Mouse (Mus musculus) heart, postnatal 0 days (tissue): Measurements from ENCODE around the gene Lrfn5. TPM values are rescaled to one million over a fixed set of nuclear protein-coding genes. Genes with fewer than 3 reads are reported as not detected.
A peak's percentile ranks its signal among the peaks of the same experiment; 100 is the strongest.

Experiments used
- ATAC-seq: fragments of 200-750 bp; cut with Nextera tagmentation; 2 replicates; pipeline ENCODE4 v1.8.0; 2017; ENCODE audit warnings: low read depth, moderate number of reproducible peaks, moderate library complexity; ENCODE audit not compliant: insufficient read depth
- DNase-seq: peaks from one replicate; pipeline ENCODE4 v3.0.0-alpha.2; 2016; ENCODE audit warnings: low spot score
- H3K27ac ChIP-seq: fragments of 300-500 bp; sonication (generic); 2 replicates; pipeline ENCODE4 v1.5.1; 2014; ENCODE audit warnings: low read depth, mild to moderate bottlenecking
- H3K27me3 ChIP-seq: fragments of 300-500 bp; sonication (generic); 2 replicates; pipeline ENCODE4 v1.6.1; 2014; ENCODE audit warnings: low read length, mixed read lengths; ENCODE audit not compliant: control insufficient read depth, insufficient read depth
- H3K36me3 ChIP-seq: fragments of 300-500 bp; sonication (generic); replicated peaks from 2 replicates; pipeline ENCODE4 v1.6.1; 2014; ENCODE audit warnings: low read length, mixed read lengths; ENCODE audit not compliant: control insufficient read depth, insufficient read depth
- H3K4me1 ChIP-seq: fragments of 300-500 bp; sonication (generic); 2 replicates; pipeline ENCODE4 v1.6.1; 2014; ENCODE audit warnings: antibody characterized with exemption; ENCODE audit not compliant: control insufficient read depth, insufficient read depth
- H3K4me2 ChIP-seq: fragments of 300-500 bp; sonication (generic); 2 replicates; pipeline ENCODE4 v1.6.1; 2014; ENCODE audit warnings: low read depth, mild to moderate bottlenecking, low read length, moderate library complexity
- H3K4me3 ChIP-seq: fragments of 300-500 bp; sonication (generic); 2 replicates; pipeline ENCODE4 v1.5.1; 2014; ENCODE audit warnings: low read depth, low read length
- H3K9ac ChIP-seq: fragments of 300-500 bp; sonication (generic); replicated peaks from 2 replicates; pipeline ENCODE4 v1.6.1; 2014; ENCODE audit warnings: low read depth, low read length, mixed read lengths
- H3K9me3 ChIP-seq: fragments of 300-500 bp; sonication (generic); replicated peaks from 2 replicates; pipeline ENCODE4 v1.6.1; 2016; ENCODE audit warnings: low read length; ENCODE audit not compliant: control insufficient read depth
- CTCF ChIP-seq: IDR thresholded peaks from 2 replicates; pipeline ENCODE4 v1.5.1; 2016; ENCODE audit warnings: antibody characterized with exemption, control low read depth, low read depth
- EP300 ChIP-seq: IDR thresholded peaks from 2 replicates; pipeline ENCODE4 v1.6.1; 2016; ENCODE audit warnings: antibody characterized with exemption, low read depth
- WGBS: fragments of 180-500 bp; shearing (Covaris S2); extraction: QIAGEN DNeasy Blood & Tissue Kit; methylation state at CpG from one replicate; pipeline ENCODE4 v1.1.7; 2014; 5-methylcytosine and 5-hydroxymethylcytosine counted together
- polyA plus RNA-seq: library from polyadenylated mRNA; unstranded; fragments of >200 nt; fragmentation: Nextera tagmentation; extraction: Ambion mirVana; gene quantifications from 2 replicates; pipeline ENCODE4 v1.2.1, GENCODE M21; 2015
- total RNA-seq: library from RNA; depleted of rRNA; stranded (reverse); fragments of >200 nt; gene quantifications from 2 replicates; pipeline ENCODE4 v1.2.3, GENCODE M21; 2014; ENCODE audit warnings: low replicate concordance; rRNA removed

Lrfn5 gene
- total RNA-seq (not detected in 2 replicates), polyA plus RNA-seq (0.08 and 0.11 TPM in 2 replicates)

DNA sequence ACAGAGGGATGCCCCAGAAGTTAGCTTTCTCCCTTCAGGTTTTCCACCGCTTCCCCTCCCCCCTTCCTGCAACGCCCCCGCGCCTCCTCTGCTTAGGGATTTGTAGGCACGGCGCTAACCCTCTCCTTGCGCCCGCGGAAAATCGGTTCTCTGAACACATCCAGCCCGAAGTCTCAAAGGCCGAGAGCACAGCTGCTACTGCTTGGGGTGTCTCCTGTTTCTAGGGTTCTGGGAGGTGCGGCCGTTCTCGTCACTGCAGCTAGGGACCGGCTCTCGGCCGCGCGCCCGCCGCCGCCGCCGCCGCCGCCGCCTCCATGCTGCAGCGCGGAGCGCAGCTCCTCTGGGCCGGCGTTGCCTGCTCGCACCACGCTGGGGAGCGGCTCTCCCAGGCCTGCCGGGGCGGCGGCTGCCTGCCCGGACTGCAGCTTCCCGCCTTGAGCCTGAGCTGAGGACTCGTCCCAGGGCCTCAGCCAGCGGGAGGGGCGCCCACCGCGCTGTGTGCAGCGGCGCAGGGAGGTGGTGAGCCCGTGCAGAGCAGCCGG, at the start of gene Lrfn5:
TSS of gene Lrfn5 (plus strand) at position 322 of the 542 bp plus-strand sequence.
- no peak within 1 kb of the TSS for H3K27ac ChIP-seq
- no peak within 1 kb of the TSS; the same call in 1 of the 2 replicates for H3K9ac ChIP-seq
- DNase-seq (no peak), ATAC-seq (peak; percentile 72)
- H3K4me2 ChIP-seq = peak within 1 kb of the TSS; percentile 98
- peak within 1 kb of the TSS; percentile 68 for H3K4me3 ChIP-seq
- H3K27me3 ChIP-seq = peaks cover 57% of the 10 kb centered on the region
- TF ChIP-seq CTCF (no peak), EP300 (no peak)
- WGBS = under 1% methylated on average over 33 of the region's 50 CpGs
- H3K36me3 ChIP-seq = no peaks in the 10 kb centered on the region
- no peaks in the 10 kb centered on the region for H3K9me3 ChIP-seq
- no peaks in the 10 kb centered on the region for H3K4me1 ChIP-seq

DNA sequence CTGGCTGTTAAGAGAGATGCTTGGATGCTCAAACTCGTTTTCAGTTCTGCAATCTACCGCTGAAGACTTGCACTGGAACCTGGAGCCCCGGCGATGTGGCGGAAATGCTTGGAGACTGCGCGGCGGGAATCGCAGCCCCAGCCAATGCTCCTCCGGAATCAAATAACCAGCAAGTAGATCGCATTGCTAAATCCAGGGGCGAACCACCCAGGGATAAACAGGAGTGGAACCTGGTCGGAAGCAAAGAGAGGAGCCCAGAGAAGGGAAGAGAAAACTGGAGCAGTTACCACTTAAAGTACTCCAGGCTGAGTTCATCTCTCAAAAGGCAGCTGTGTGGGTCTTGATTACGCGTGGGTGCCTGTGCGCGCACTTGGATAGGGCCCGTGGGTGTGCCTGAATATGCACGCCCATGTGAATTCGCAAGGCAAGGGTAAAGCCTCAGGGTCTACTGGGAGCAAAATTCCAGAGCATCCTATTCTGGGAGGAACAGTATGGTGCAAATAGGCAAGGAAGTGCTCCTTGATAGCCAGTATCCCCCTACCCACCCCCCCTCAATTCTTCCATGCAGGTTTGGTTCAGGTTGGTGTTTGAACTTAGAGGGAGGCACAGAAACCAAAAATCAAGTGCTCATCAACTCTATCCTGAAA, 1.3 kb upstream of the Lrfn5 start:
- DNase-seq (no peak), ATAC-seq (no peak)
- no peaks in the 10 kb centered on the region for H3K36me3 ChIP-seq
- 0 out of 2 replicates have a peak overlapping the region, but pooled peaks have one; percentile 4 for H3K4me2 ChIP-seq
- no peak overlapping the region for H3K27ac ChIP-seq
- no peak overlapping the region for H3K9ac ChIP-seq
- no peaks in the 10 kb centered on the region for H3K9me3 ChIP-seq
- TF ChIP-seq EP300 (no peak), CTCF (no peak)
- no peaks in the 10 kb centered on the region for H3K4me1 ChIP-seq
- 2% methylated on average over 20 of the region's 20 CpGs for WGBS
- peak overlapping the region; percentile 8; the same call in 1 of the 2 replicates for H3K4me3 ChIP-seq
- peaks cover 57% of the 10 kb centered on the region for H3K27me3 ChIP-seq

DNA sequence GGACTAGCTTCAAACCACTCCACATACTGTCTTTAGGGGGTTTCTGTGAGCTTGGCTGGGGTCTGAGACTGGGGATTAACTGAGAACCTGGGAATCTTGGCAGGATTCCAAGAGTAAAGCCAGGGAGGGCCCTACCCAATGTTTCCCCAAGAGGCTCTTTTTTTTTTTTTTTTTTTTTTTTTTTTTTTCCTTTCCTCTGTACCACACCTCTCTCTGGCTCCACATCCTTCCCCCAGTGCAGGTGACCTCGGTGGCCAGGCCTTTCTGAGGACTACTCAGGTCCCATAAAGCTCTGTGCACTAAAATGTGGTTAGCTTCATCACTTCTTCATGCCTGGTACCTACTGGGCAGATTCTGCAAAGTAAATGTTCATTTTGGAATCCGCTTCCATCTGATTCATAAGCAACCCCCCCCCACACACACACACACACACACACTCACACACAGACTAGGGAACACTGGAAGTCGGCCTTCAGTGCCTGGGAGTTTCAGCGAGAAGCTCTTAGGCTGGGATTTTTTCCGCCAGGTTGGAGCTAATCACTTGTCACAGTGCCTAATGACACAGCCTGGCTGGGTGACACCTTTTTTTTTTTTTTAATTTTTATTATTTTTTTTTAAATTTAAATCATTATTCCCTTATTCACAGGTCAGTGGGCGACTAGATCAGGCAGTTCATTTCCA, 662 bp upstream of the Lrfn5 start:
- H3K4me1 ChIP-seq = no peaks in the 10 kb centered on the region
- TF ChIP-seq EP300 (no peak), CTCF (no peak)
- H3K9me3 ChIP-seq = no peaks in the 10 kb centered on the region
- H3K27ac ChIP-seq = no peak overlapping the region
- DNase-seq = no peak
- H3K9ac ChIP-seq = no peak overlapping the region
- H3K4me2 ChIP-seq = peak overlapping the region; percentile 98
- no peaks in the 10 kb centered on the region for H3K36me3 ChIP-seq
- peaks cover 57% of the 10 kb centered on the region for H3K27me3 ChIP-seq
- H3K4me3 ChIP-seq = peak overlapping the region; percentile 68
- 6% methylated on average over 6 of the region's 6 CpGs for WGBS
- ATAC-seq = no peak

GRCm38 (mm10) chr12:61523631-61524182, 757 bp downstream of the Lrfn5 start:
- Histone ChIP-seq H3K4me2 (peak overlapping the region; percentile 98), H3K27me3 (peaks cover 57% of the 10 kb centered on the region), H3K9ac (no peak overlapping the region), H3K9me3 (no peaks in the 10 kb centered on the region), H3K4me3 (peak overlapping the region; percentile 68), H3K27ac (no peak overlapping the region), H3K4me1 (no peaks in the 10 kb centered on the region), H3K36me3 (no peaks in the 10 kb centered on the region)
- WGBS = 2% methylated on average over 16 of the region's 16 CpGs
- ATAC-seq = no peak
- no peak for DNase-seq
- no peak for TF ChIP-seq CTCF
- TF ChIP-seq EP300 = no peak

GRCm38 (mm10) chr12:61524183-61524651, 1.3 kb downstream of the Lrfn5 start:
- Histone ChIP-seq H3K9me3 (no peaks in the 10 kb centered on the region), H3K4me1 (no peaks in the 10 kb centered on the region), H3K4me2 (peak overlapping the region; percentile 98), H3K36me3 (no peaks in the 10 kb centered on the region), H3K27ac (no peak overlapping the region), H3K4me3 (peak overlapping the region; percentile 68), H3K9ac (no peak overlapping the region), H3K27me3 (peaks cover 57% of the 10 kb centered on the region)
- ATAC-seq (no peak), DNase-seq (no peak)
- WGBS = under 1% methylated on average over 33 of the region's 33 CpGs
- TF ChIP-seq CTCF = no peak
- no peak for TF ChIP-seq EP300
